Mouse (Mus musculus) embryo, embryonic 11 days (tissue): ENCODE results near the gene Amz1.

Experiments
- DNase-seq: peaks from one replicate; pipeline ENCODE4 v3.0.0-alpha.2; 2015

Amz1 gene

GRCm38 (mm10) chr5:140726062-140726839 lies 2.3 kb downstream of the Amz1 start:
- no peak for DNase-seq

GRCm38 (mm10) chr5:140726946-140727740 lies 3.2 kb downstream of the Amz1 start:
- DNase-seq: no peak

- DNase-seq: no peak
These were observed 7.3 kb downstream of the Amz1 start for GRCm38 (mm10) chr5:140731040-140731797.

GRCm38 (mm10) chr5:140732195-140732594 lies 8.3 kb downstream of the Amz1 start:
- no peak for DNase-seq

GRCm38 (mm10) chr5:140733336-140733735 lies 9.4 kb downstream of the Amz1 start:
- no peak for DNase-seq

- DNase-seq: peak; percentile 47
These were observed 11.4 kb downstream of the Amz1 start for GRCm38 (mm10) chr5:140735297-140735696.

GRCm38 (mm10) chr5:140736166-140736565 lies 12.2 kb downstream of the Amz1 start:
- peak; percentile 17 for DNase-seq

GRCm38 (mm10) chr5:140739813-140740212 lies 15.9 kb downstream of the Amz1 start:
- DNase-seq: no peak

- no peak for DNase-seq
These were observed 17.1 kb downstream of the Amz1 start for GRCm38 (mm10) chr5:140741040-140741439.

- DNase-seq: peak; percentile 27
These were observed 17.9 kb downstream of the Amz1 start for GRCm38 (mm10) chr5:140741877-140742276.

- DNase-seq: peak; percentile 27
These were observed 19.8 kb downstream of the Amz1 start for GRCm38 (mm10) chr5:140743706-140744131.

GRCm38 (mm10) chr5:140748425-140748824 lies 24.5 kb downstream of the Amz1 start:
- no peak for DNase-seq

- DNase-seq: peak; percentile 87
These were observed 25.3 kb downstream of the Amz1 start for GRCm38 (mm10) chr5:140749062-140749875.

GRCm38 (mm10) chr5:140750925-140751324 lies 27.0 kb downstream of the Amz1 start:
- DNase-seq: peak; percentile 22

- DNase-seq: no peak
These were observed 28.1 kb downstream of the Amz1 start for GRCm38 (mm10) chr5:140752041-140752440.

GRCm38 (mm10) chr5:140752639-140753038 lies 28.7 kb downstream of the Amz1 start:
- DNase-seq: no peak

- DNase-seq: no peak
These were observed 29.3 kb downstream of the Amz1 start for GRCm38 (mm10) chr5:140753223-140753622.

GRCm38 (mm10) chr5:140758864-140759263 lies 34.9 kb downstream of the Amz1 start:
- DNase-seq: no peak

GRCm38 (mm10) chr5:140762540-140762939 lies 38.6 kb downstream of the Amz1 start:
- no peak for DNase-seq

- DNase-seq: no peak
These were observed 41.1 kb downstream of the Amz1 start for GRCm38 (mm10) chr5:140764921-140765613.

- no peak for DNase-seq
These were observed 42.6 kb downstream of the Amz1 start for GRCm38 (mm10) chr5:140766566-140766965.

- DNase-seq: peak; percentile 73
These were observed 43.8 kb downstream of the Amz1 start for GRCm38 (mm10) chr5:140767704-140768141.
